Mouse (Mus musculus): ENCODE results near the gene Prdm2.

DNA sequence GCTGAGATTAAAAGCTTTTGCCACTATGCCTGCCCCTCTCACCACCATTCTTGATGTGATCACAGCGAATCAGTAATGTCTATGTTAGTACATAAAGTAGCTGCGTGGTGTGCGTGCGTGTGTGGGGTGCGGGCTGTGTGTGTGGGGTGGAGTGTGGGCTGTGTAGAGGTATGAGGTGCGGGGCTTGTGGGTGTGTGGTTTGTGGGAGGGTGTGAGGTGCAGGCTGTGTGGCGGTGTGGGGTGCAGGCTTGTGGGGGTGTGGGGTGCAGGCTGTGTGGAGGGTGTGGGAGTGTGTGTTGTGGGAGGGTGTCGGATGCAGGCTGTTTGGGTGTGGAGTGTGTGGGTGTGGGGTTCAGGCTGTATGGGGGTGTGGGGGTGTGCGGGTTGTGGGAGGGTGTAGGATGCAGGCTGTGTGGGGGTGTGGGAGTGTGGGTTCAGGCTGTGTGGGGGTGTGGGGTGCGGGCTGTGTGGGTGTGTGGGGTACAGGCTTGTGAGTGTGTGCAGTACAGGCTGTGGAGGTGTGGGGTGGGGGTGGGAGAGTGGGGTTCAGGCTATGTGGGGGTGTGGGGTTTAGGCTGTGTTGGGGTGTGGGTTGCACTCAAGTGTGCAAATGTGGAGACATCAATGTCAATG, 19.1 kb upstream of the Prdm2 start:
- no peak for TF ChIP-seq HCFC1 (IDR thresholded peaks at IDR 0.05; ENCODE audit: low read depth, low read length)
- no peak for TF ChIP-seq GATA1 (IDR thresholded peaks at IDR 0.05; ENCODE audit: low read depth, low read length)
- TF ChIP-seq ETS1 (IDR thresholded peaks at IDR 0.05; ENCODE audit: low read depth, low read length) = no peak
- no peak for TF ChIP-seq MXI1 (IDR thresholded peaks at IDR 0.05; ENCODE audit: low read depth, low read length)
- TF ChIP-seq SIN3A (IDR thresholded peaks at IDR 0.05; ENCODE audit: low read length) = no peak
- TF ChIP-seq EP300 (IDR thresholded peaks at IDR 0.05; ENCODE audit: low read depth in 1 of 2, low read length in 2 of 2) = no peak
- no peak for TF ChIP-seq CTCF (IDR thresholded peaks at IDR 0.05 in 2 of 3, conservative IDR thresholded peaks at IDR 0.05 in 1 of 3; ENCODE audit: control insufficient read depth in 1 of 3, insufficient read depth in 1 of 3, low read depth in 2 of 3, low read length in 3 of 3, poor library complexity in 1 of 3, severe bottlenecking in 1 of 3)
- no peak for TF ChIP-seq UBTF (IDR thresholded peaks at IDR 0.05; ENCODE audit: borderline replicate concordance, insufficient read depth, low read depth, low read length)
- TF ChIP-seq ELF1 (IDR thresholded peaks at IDR 0.05; ENCODE audit: low read depth, low read length) = no peak

All from MEL (cell line).